17 mouse cellular contexts compared by ENCODE assay signal in genomic region chr11:97523107-97523506, GRCm38 (mm10). TPM values are rescaled to one million over a fixed set of nuclear protein-coding genes. Genes with fewer than 3 reads are reported as not detected.
DNase-seq lines count a peak whose midpoint lies in the region; ATAC-seq and TF ChIP-seq lines count a peak whose summit lies in the region.
"Had no signal": no experiment of that assay in that cellular context is flagged by ENCODE, and none has a peak within 500 bp of the region (broad histone marks: within the 10 kb centered on the region; RNA-seq: fewer than 3 reads in every experiment).

No protein-coding gene starts in this region.

- no peak for DNase-seq in forebrain, embryonic 11.5 days (ENCODE audit: low spot score)
- DNase-seq in forebrain, postnatal 0 days = no peak
- DNase-seq in neural tube, embryonic 10.5 days (ENCODE audit: extremely low spot score, low spot score) = no peak
- DNase-seq in hindbrain, embryonic 14.5 days (ENCODE audit: low spot score) = no peak
- no peak for DNase-seq in Muller cell, postnatal 12 days (ENCODE audit: inconsistent ontology term)
- DNase-seq: gastrocnemius, postnatal 25 days; heart, postnatal 36 days; lung, postnatal 10 days; right cerebral cortex, postnatal 14 days had no signal

- 0 out of 2 replicates have a peak overlapping the region, but pooled peaks have one; percentile 17 for H3K9ac ChIP-seq in forebrain, embryonic 11.5 days (ENCODE audit: low read length)
- H3K9ac ChIP-seq in forebrain, postnatal 0 days = no peak overlapping the region
- no peak overlapping the region for H3K9ac ChIP-seq in neural tube, embryonic 12.5 days
- no peak overlapping the region for H3K9ac ChIP-seq in hindbrain, embryonic 14.5 days
- no peak overlapping the region for H3K9ac ChIP-seq in intestine, embryonic 16.5 days (ENCODE audit: low read depth, low read length)
- H3K9ac ChIP-seq: embryonic facial prominence, embryonic 15.5 days; intestine, embryonic 15.5 days; limb, embryonic 15.5 days had no signal

- peaks cover 7% of the 10 kb centered on the region for H3K4me1 ChIP-seq in forebrain, embryonic 11.5 days (replicated peaks; ENCODE audit: control insufficient read depth, insufficient read depth, low read length)
- H3K4me1 ChIP-seq in forebrain, postnatal 0 days (ENCODE audit: insufficient read depth) = no peaks in the 10 kb centered on the region
- peaks cover 23% of the 10 kb centered on the region for H3K4me1 ChIP-seq in neural tube, embryonic 12.5 days
- H3K4me1 ChIP-seq in hindbrain, embryonic 14.5 days (replicated peaks; ENCODE audit: control insufficient read depth, insufficient read depth, low read length) = peaks cover 15% of the 10 kb centered on the region
- 0 out of 2 replicates have a peak, but pooled peaks cover 4% of the 10 kb centered on the region for H3K4me1 ChIP-seq in intestine, embryonic 16.5 days (ENCODE audit: control insufficient read depth, insufficient read depth, low read length)

- no peak for ATAC-seq in forebrain, embryonic 11.5 days (replicated peaks; ENCODE audit: low FRiP score)
- no peak for ATAC-seq in forebrain, postnatal 0 days
- ATAC-seq in neural tube, embryonic 12.5 days (ENCODE audit: low FRiP score, low read depth) = no peak
- ATAC-seq in hindbrain, embryonic 14.5 days (ENCODE audit: low FRiP score) = no peak
- ATAC-seq in intestine, embryonic 16.5 days = no peak
- ATAC-seq: intestine, embryonic 15.5 days had no signal

- no peak overlapping the region for H3K4me3 ChIP-seq in forebrain, embryonic 11.5 days (ENCODE audit: low read depth, low read length)
- no peak overlapping the region for H3K4me3 ChIP-seq in forebrain, postnatal 0 days (ENCODE audit: low read depth, low read length)
- no peak overlapping the region for H3K4me3 ChIP-seq in neural tube, embryonic 12.5 days
- no peak overlapping the region for H3K4me3 ChIP-seq in hindbrain, embryonic 14.5 days (replicated peaks; ENCODE audit: low read length)
- H3K4me3 ChIP-seq in intestine, embryonic 16.5 days (ENCODE audit: low read length) = no peak overlapping the region
- H3K4me3 ChIP-seq: embryonic facial prominence, embryonic 15.5 days; intestine, embryonic 15.5 days; limb, embryonic 15.5 days; megakaryocyte, embryonic 14.5 days had no signal

- TF ChIP-seq CTCF in forebrain, postnatal 0 days (IDR thresholded peaks at IDR 0.05; ENCODE audit: low read depth) = no peak

- H3K36me3 ChIP-seq in forebrain, embryonic 11.5 days (ENCODE audit: control insufficient read depth, insufficient read depth, low read length) = no peaks in the 10 kb centered on the region; the same call in 1 of the 2 replicates
- H3K36me3 ChIP-seq in forebrain, postnatal 0 days (ENCODE audit: insufficient read depth) = peaks cover 84% of the 10 kb centered on the region
- H3K36me3 ChIP-seq in neural tube, embryonic 12.5 days = peaks cover 55% of the 10 kb centered on the region
- peaks cover 88% of the 10 kb centered on the region for H3K36me3 ChIP-seq in hindbrain, embryonic 14.5 days (replicated peaks; ENCODE audit: control insufficient read depth, insufficient read depth)
- H3K36me3 ChIP-seq in intestine, embryonic 16.5 days (ENCODE audit: control insufficient read depth, insufficient read depth, low read length) = no peaks in the 10 kb centered on the region
- H3K36me3 ChIP-seq: embryonic facial prominence, embryonic 15.5 days; intestine, embryonic 15.5 days; limb, embryonic 15.5 days had no signal

- 90% methylated on average over 14 of the region's 14 CpGs for WGBS in forebrain, embryonic 11.5 days
- 92% methylated on average over 14 of the region's 14 CpGs for WGBS in forebrain, postnatal 0 days
- WGBS in neural tube, embryonic 12.5 days = 86% methylated on average over 14 of the region's 14 CpGs
- 89% methylated on average over 14 of the region's 14 CpGs for WGBS in hindbrain, embryonic 14.5 days
- 84% methylated on average over 14 of the region's 14 CpGs for WGBS in intestine, embryonic 16.5 days

- no peaks in the 10 kb centered on the region for H3K9me3 ChIP-seq in forebrain, embryonic 11.5 days (ENCODE audit: control insufficient read depth, low read length)
- no peaks in the 10 kb centered on the region for H3K9me3 ChIP-seq in forebrain, postnatal 0 days (ENCODE audit: low read length)
- no peaks in the 10 kb centered on the region for H3K9me3 ChIP-seq in neural tube, embryonic 12.5 days
- no peaks in the 10 kb centered on the region for H3K9me3 ChIP-seq in hindbrain, embryonic 14.5 days (ENCODE audit: control insufficient read depth, low read length)
- no peaks in the 10 kb centered on the region for H3K9me3 ChIP-seq in intestine, embryonic 16.5 days (ENCODE audit: control insufficient read depth, low read length)
- H3K9me3 ChIP-seq: embryonic facial prominence, embryonic 15.5 days; intestine, embryonic 15.5 days; limb, embryonic 15.5 days; megakaryocyte, embryonic 14.5 days had no signal

- no peaks in the 10 kb centered on the region; the same call in 1 of the 2 replicates for H3K27me3 ChIP-seq in forebrain, embryonic 11.5 days (ENCODE audit: control insufficient read depth, insufficient read depth, low read length)
- no peaks in the 10 kb centered on the region for H3K27me3 ChIP-seq in forebrain, postnatal 0 days (ENCODE audit: insufficient read depth, low read length)
- no peaks in the 10 kb centered on the region for H3K27me3 ChIP-seq in neural tube, embryonic 12.5 days (replicated peaks)
- H3K27me3 ChIP-seq in hindbrain, embryonic 14.5 days (ENCODE audit: control insufficient read depth, insufficient read depth, low read length) = no peaks in the 10 kb centered on the region
- no peaks in the 10 kb centered on the region for H3K27me3 ChIP-seq in intestine, embryonic 16.5 days (replicated peaks; ENCODE audit: control insufficient read depth, insufficient read depth, low read length)
- H3K27me3 ChIP-seq: embryonic facial prominence, embryonic 15.5 days; intestine, embryonic 15.5 days had no signal

- H3K4me2 ChIP-seq in forebrain, embryonic 11.5 days (ENCODE audit: low read depth, low read length, severe bottlenecking) = no peak overlapping the region
- H3K4me2 ChIP-seq in forebrain, postnatal 0 days (ENCODE audit: low read depth) = no peak overlapping the region
- H3K4me2 ChIP-seq in neural tube, embryonic 12.5 days (replicated peaks) = 0 out of 2 replicates have a peak overlapping the region, but pooled peaks have one; percentile 30
- no peak overlapping the region for H3K4me2 ChIP-seq in hindbrain, embryonic 14.5 days (replicated peaks)
- H3K4me2 ChIP-seq in intestine, embryonic 16.5 days (ENCODE audit: low read depth, low read length) = no peak overlapping the region
- H3K4me2 ChIP-seq: embryonic facial prominence, embryonic 15.5 days; intestine, embryonic 15.5 days; limb, embryonic 15.5 days had no signal

- no peak overlapping the region for H3K27ac ChIP-seq in forebrain, embryonic 11.5 days (ENCODE audit: low read depth, low read length)
- H3K27ac ChIP-seq in forebrain, postnatal 0 days (ENCODE audit: low read depth, low read length) = no peak overlapping the region
- H3K27ac ChIP-seq in neural tube, embryonic 12.5 days = no peak overlapping the region
- H3K27ac ChIP-seq in hindbrain, embryonic 14.5 days = peak overlapping the region; percentile 64; the same call in 1 of the 2 replicates
- no peak overlapping the region for H3K27ac ChIP-seq in intestine, embryonic 16.5 days (ENCODE audit: low read length)
- H3K27ac ChIP-seq: embryonic facial prominence, embryonic 15.5 days; intestine, embryonic 15.5 days; limb, embryonic 15.5 days had no signal

RNA-seq across cellular contexts. Expression of gene 4933428G20Rik, which starts 23.0 kb away (rescaled TPM):
- polyA plus RNA-seq in forebrain, embryonic 11.5 days (2014; fragmentation: Nextera tagmentation; extraction: Ambion mirVana) = 0.17 TPM in 1 of 2 replicates, not detected in the other
- 0.38 TPM in 1 of 2 replicates, not detected in the other for total RNA-seq in forebrain, postnatal 0 days (2014; rRNA removed)
- 0.25 TPM in 1 of 2 replicates, not detected in the other for polyA plus RNA-seq in forebrain, postnatal 0 days (2015; fragmentation: Nextera tagmentation; extraction: Ambion mirVana)
- 0.66 and 0.87 TPM in 2 replicates for polyA plus RNA-seq in neural tube, embryonic 12.5 days (2016; fragmentation: Nextera tagmentation; extraction: Ambion mirVana)
- polyA plus RNA-seq in hindbrain, embryonic 14.5 days (2014; fragmentation: Nextera tagmentation; extraction: Ambion mirVana) = 0.41 TPM in 1 of 2 replicates, not detected in the other
- 0.18 and 0.45 TPM in 2 replicates for polyA plus RNA-seq in intestine, embryonic 16.5 days (2015; fragmentation: Nextera tagmentation; extraction: Ambion mirVana)
- total RNA-seq: gastrocnemius, postnatal 25 days; heart, postnatal 36 days had no signal
- polyA plus RNA-seq: spleen, adult 2 months had no signal

RNA-seq across cellular contexts. Expression of gene Srcin1, which starts 52.9 kb away (rescaled TPM):
- 3.2 and 3.7 TPM in 2 replicates for polyA plus RNA-seq in forebrain, embryonic 11.5 days (2014; fragmentation: Nextera tagmentation; extraction: Ambion mirVana)
- total RNA-seq in forebrain, postnatal 0 days (2014; rRNA removed) = 50.1 and 70.7 TPM in 2 replicates
- 8.9 and 12.0 TPM in 2 replicates for polyA plus RNA-seq in forebrain, postnatal 0 days (2015; fragmentation: Nextera tagmentation; extraction: Ambion mirVana)
- polyA plus RNA-seq in neural tube, embryonic 12.5 days (2016; fragmentation: Nextera tagmentation; extraction: Ambion mirVana) = 6.4 and 7.9 TPM in 2 replicates
- 9.1 and 11.8 TPM in 2 replicates for polyA plus RNA-seq in hindbrain, embryonic 14.5 days (2014; fragmentation: Nextera tagmentation; extraction: Ambion mirVana)
- 0.10 and 0.12 TPM in 2 replicates for polyA plus RNA-seq in intestine, embryonic 16.5 days (2015; fragmentation: Nextera tagmentation; extraction: Ambion mirVana)
- polyA plus RNA-seq: liver, embryonic 16.5 days had no signal
